Mouse (Mus musculus) layer of hippocampus, adult 2 months (tissue): ENCODE results near the gene Mfap5. TPM values are rescaled to one million over a fixed set of nuclear protein-coding genes. Genes with fewer than 3 reads are reported as not detected.
"Not testable (repeated sequence)": the region's sequence is repeated elsewhere in the genome, so short reads cannot be mapped to it uniquely, and the experiment has no call there.

Experiments
- DNase-seq, 2 experiments: peaks; one replicate each; pipeline ENCODE4 v3.0.0; 2022; ENCODE audit warnings: low spot score in 2 of 2
- H3K27ac ChIP-seq: fragments of 200-600 bp; 2 replicates; pipeline ENCODE4 v1.8.1; 2022
- H3K4me3 ChIP-seq: fragments of 200-600 bp; 2 replicates; pipeline ENCODE4 v1.8.1; 2022; ENCODE audit warnings: mild to moderate bottlenecking
- CTCF ChIP-seq: fragments of 200-600 bp; conservative IDR thresholded peaks from 2 replicates; pipeline ENCODE4 v1.8.1; 2022; ENCODE audit warnings: antibody characterized with exemption, mild to moderate bottlenecking, moderate library complexity
- total RNA-seq, 2 experiments: library from RNA; stranded (reverse); gene quantifications; 2 replicates each; pipeline ENCODE4 v1.2.3; 2021

The Mfap5 gene
- total RNA-seq, 2 experiments from 2014 or later: not detected

DNA sequence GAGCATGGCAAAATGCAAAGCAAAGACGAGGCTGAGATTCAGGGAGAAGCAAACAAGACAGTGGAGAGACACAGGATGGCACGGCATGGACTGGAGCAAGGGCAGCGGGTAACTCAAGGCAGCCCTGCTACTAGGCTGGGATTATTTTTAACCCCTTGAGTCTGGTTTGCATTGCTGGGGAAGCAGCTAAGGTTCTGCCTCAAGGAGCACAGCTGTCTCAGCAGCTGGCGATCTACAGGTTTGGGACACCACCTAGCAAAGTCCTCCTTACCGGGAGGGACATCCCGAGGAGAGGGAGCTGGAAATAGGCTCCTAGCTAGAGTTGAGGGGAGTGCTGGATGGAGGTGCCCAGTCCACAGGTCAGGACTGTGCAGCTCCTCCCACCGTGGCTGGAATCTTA lies 49.6 kb downstream of the Mfap5 start:
- no peak for TF ChIP-seq CTCF
- DNase-seq: no peak

DNA sequence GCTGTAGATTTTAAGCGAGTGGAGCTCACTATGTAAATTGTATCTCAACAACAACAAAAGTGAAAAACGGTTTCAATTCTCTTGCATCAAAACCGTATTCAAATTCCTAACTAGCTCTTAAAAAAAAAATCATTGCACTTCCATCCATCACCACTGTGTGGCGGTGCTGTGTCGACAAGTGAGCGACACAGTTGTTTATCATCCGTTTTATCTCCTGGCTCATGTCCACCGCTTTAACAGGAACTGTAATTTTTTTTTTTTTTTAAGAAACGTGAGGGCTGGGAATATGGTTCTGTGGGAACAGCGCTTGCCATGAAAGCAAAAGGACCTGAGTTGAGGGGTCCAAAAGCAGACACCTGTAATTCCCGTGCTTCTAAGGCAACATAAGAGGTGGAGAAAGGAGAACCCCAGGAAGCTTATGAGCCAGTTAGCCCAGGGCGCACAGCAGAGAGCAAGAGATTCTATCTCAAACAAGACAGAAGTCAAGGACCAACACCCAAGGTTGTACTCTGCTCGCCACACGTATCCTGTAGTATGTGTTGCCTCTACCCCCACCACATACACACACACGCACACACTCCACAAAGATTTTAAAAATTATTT lies 51.4 kb downstream of the Mfap5 start:
- peak; percentile 69 to 84 for DNase-seq
- no peak overlapping the region for H3K27ac ChIP-seq
- peak overlapping the region; percentile 14 for H3K4me3 ChIP-seq
- TF ChIP-seq CTCF: peak; percentile 90

More for the DNA sequence above, 49.6 kb downstream of the Mfap5 start:
- H3K27ac ChIP-seq: no peak overlapping the region
- H3K4me3 ChIP-seq: no peak overlapping the region

DNA sequence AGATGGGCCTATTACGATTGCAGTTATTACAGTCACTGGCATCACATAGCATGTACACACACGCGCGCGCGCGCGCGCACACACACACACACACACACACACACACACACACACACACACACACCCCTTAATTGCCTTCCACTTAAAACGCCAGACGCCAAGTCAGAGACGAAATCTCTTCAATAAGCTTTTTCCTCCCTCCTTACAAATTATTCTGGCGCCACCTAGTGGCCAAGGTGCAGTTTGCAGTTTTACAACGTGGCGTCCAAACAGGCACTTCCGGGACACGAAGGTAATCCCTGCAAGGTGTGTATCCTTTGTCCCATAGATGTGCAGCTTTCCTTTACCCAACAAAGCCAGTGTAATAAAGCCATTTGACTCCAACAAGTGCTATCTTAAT lies 54.8 kb downstream of the Mfap5 start:
- Histone ChIP-seq H3K4me3 (no peak overlapping the region), H3K27ac (no peak overlapping the region)
- DNase-seq: peak; percentile 55 to 74
- TF ChIP-seq CTCF: peak; percentile 82

GRCm38 (mm10) chr6:122561005-122561404 lies 55.4 kb downstream of the Mfap5 start:
- no peak for TF ChIP-seq CTCF
- Histone ChIP-seq H3K4me3 (no peak overlapping the region), H3K27ac (no peak overlapping the region)
- DNase-seq: no peak

GRCm38 (mm10) chr6:122562463-122562862 lies 56.8 kb downstream of the Mfap5 start:
- DNase-seq: peak; percentile 63 to 75
- Histone ChIP-seq H3K27ac (no peak overlapping the region), H3K4me3 (peak overlapping the region; percentile 23; the same call in 1 of the 2 replicates)
- TF ChIP-seq CTCF: peak; percentile 98

DNA sequence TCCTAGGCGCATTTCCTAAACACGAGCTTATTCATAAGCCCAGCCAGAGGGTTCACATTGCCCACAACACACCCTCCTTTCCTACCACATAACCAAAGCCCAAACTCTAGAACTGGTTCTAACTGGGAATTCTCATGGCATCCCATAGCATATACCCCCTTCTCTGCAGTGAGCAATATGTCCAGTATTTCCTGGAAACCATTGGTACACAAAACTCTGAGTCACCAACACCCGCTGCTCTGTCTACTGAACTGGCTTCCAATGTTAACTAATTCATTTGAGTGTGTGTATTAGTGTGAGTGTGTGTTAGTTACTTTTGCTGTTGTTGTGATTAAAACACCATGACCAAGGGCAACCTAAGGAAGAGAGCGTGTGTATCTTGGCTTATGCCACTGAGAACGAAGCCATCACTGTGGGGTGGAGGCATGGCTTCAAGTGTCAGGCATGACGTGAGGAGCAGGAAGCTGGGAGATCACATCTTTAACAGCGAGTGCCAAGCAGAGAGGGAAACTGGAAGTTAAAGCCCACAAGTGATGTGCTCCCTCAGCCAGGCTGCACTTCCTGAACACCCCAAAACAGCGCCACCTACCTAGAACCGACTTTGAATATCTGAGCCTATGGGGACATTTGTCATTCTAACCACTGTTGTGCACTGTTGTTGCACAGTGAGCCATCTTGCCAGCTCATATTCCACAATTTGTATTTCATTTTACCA lies 59.6 kb downstream of the Mfap5 start:
- no peak for TF ChIP-seq CTCF
- DNase-seq: no peak
- no peak overlapping the region for H3K4me3 ChIP-seq
- H3K27ac ChIP-seq: no peak overlapping the region

GRCm38 (mm10) chr6:122569113-122569512 lies 63.5 kb downstream of the Mfap5 start:
- no peak for DNase-seq
- no peak for TF ChIP-seq CTCF
- Histone ChIP-seq H3K4me3 (no peak overlapping the region), H3K27ac (no peak overlapping the region)

DNA sequence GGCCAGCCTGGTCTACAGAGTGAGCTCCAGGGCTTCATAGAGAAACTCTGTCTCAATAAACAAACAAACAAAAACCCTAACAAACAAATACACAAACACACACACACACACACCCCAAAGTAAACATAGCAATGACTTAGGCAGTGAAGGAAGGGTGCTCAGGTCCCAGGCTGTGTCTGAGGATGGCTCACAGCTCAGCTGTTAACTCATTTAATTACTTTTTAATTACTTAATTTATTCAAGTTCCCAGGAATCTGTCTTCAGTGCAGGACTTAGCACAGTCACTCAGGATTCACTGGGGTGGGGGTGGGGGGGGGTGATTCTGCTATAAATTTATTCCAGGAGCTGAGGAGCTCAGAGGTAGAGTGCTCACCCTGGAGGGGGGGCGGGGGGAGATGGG lies 64.1 kb downstream of the Mfap5 start:
- Histone ChIP-seq H3K27ac (no peak overlapping the region), H3K4me3 (no peak overlapping the region)
- TF ChIP-seq CTCF: no peak
- DNase-seq: no peak

- no peak overlapping the region for H3K4me3 ChIP-seq
- no peak for TF ChIP-seq CTCF
- no peak for DNase-seq
- H3K27ac ChIP-seq: no peak overlapping the region
Observed at GRCm38 (mm10) chr6:122570695-122571616, 65.3 kb downstream of the Mfap5 start.

GRCm38 (mm10) chr6:122571617-122571959 lies 65.9 kb downstream of the Mfap5 start:
- Histone ChIP-seq H3K4me3 (no peak overlapping the region), H3K27ac (no peak overlapping the region)
- no peak for TF ChIP-seq CTCF
- no peak for DNase-seq

- not testable (repeated sequence) for H3K4me3 ChIP-seq, H3K27ac ChIP-seq, DNase-seq
Observed at GRCm38 (mm10) chr6:122575037-122575436, 69.4 kb downstream of the Mfap5 start.

GRCm38 (mm10) chr6:122577030-122577429 lies 71.4 kb downstream of the Mfap5 start:
- TF ChIP-seq CTCF: no peak
- Histone ChIP-seq H3K27ac (no peak overlapping the region), H3K4me3 (no peak overlapping the region)
- DNase-seq: no peak

Other genes starting within 250 kb of the Mfap5 start
- gene Klrg1, start 223.0 kb upstream of the Mfap5 start, total RNA-seq: under 1 TPM; 0.33 to 0.91 TPM
- 10 to 100 TPM; 75.9 to 78.9 TPM for gene M6pr, start 197.1 kb upstream of the Mfap5 start, total RNA-seq
- gene Phc1, start 165.3 kb upstream of the Mfap5 start, total RNA-seq: 10 to 100 TPM; 63.7 to 71.1 TPM
- 10 to 100 TPM; 70.3 to 71.6 TPM for gene Rimklb, start 7.1 kb upstream of the Mfap5 start, total RNA-seq
- gene Aicda, start 48.0 kb downstream of the Mfap5 start, total RNA-seq: not detected
- gene Apobec1, start 96.6 kb downstream of the Mfap5 start, total RNA-seq: 1 to 10 TPM; 1.5 to 2.3 TPM
- not detected for gene Gdf3, start 104.2 kb downstream of the Mfap5 start, total RNA-seq
- gene Dppa3, start 120.6 kb downstream of the Mfap5 start, total RNA-seq: not detected
- not detected for gene Nanog, start 201.6 kb downstream of the Mfap5 start, total RNA-seq